Mouse (Mus musculus) E14TG2a.4 (cell line): ENCODE measurements at regions not wholly inside any gene's neighbourhood (a gene's known extent, or its start where the extent isn't known, plus 50 kb on each side); places are given as distances from the start of the nearest gene placed in this dataset.

Source experiments
- CTCF ChIP-seq: conservative IDR thresholded peaks from 2 replicates; pipeline ENCODE4 v1.5.1; 2014; ENCODE audit warnings: low read length
- NANOG ChIP-seq: IDR thresholded peaks from 2 replicates; pipeline ENCODE4 v1.6.1; 2014; ENCODE audit warnings: borderline replicate concordance, low read length, mixed read lengths
- POU5F1 ChIP-seq: IDR thresholded peaks from 2 replicates; pipeline ENCODE4 v1.6.1; 2014; ENCODE audit warnings: low read length, borderline replicate concordance

GRCm38 (mm10) chr1:34653963-34654644 is 74.6 kb downstream of the Amer3 start:
- TF ChIP-seq CTCF (no peak), POU5F1 (no peak), NANOG (no peak)
